Mouse (Mus musculus) hindbrain, embryonic 13.5 days (tissue): ENCODE measurements around the gene Palm2. TPM values are rescaled to one million over a fixed set of nuclear protein-coding genes. Genes with fewer than 3 reads are reported as not detected.

ENCODE experiments used
- ATAC-seq: fragments of 200-750 bp; cut with Nextera tagmentation; 2 replicates; pipeline ENCODE4 v1.8.0; 2017; ENCODE audit warnings: moderate TSS enrichment; ENCODE audit not compliant: low FRiP score
- H3K27ac ChIP-seq: fragments of 300-500 bp; sonication (generic); 2 replicates; pipeline ENCODE4 v1.5.1; 2015; ENCODE audit warnings: inconsistent platforms, mild to moderate bottlenecking, moderate library complexity
- H3K27me3 ChIP-seq: fragments of 300-500 bp; sonication (generic); 2 replicates; pipeline ENCODE4 v1.6.1; 2015; ENCODE audit warnings: mild to moderate bottlenecking, inconsistent platforms
- H3K36me3 ChIP-seq: fragments of 300-500 bp; sonication (generic); 2 replicates; pipeline ENCODE4 v1.6.1; 2015; ENCODE audit warnings: mild to moderate bottlenecking, inconsistent platforms
- H3K4me1 ChIP-seq: fragments of 300-500 bp; sonication (generic); replicated peaks from 2 replicates; pipeline ENCODE4 v1.6.1; 2015; ENCODE audit warnings: inconsistent platforms
- H3K4me2 ChIP-seq: fragments of 300-500 bp; sonication (generic); 2 replicates; pipeline ENCODE4 v1.6.1; 2015; ENCODE audit warnings: inconsistent platforms, mild to moderate bottlenecking, moderate library complexity
- H3K4me3 ChIP-seq: fragments of 300-500 bp; sonication (generic); 2 replicates; pipeline ENCODE4 v1.5.1; 2015; ENCODE audit warnings: mild to moderate bottlenecking, inconsistent platforms
- H3K9ac ChIP-seq: fragments of 300-500 bp; sonication (generic); 2 replicates; pipeline ENCODE4 v1.6.1; 2015; ENCODE audit warnings: mild to moderate bottlenecking, inconsistent platforms
- H3K9me3 ChIP-seq: fragments of 300-500 bp; sonication (generic); 2 replicates; pipeline ENCODE4 v1.6.1; 2016; ENCODE audit warnings: inconsistent platforms
- WGBS: fragments of 180-500 bp; shearing (Covaris S2); methylation state at CpG from one replicate; pipeline ENCODE4 v1.1.7; 2015; 5-methylcytosine and 5-hydroxymethylcytosine counted together
- polyA plus RNA-seq: library from polyadenylated mRNA; unstranded; fragments of >200 nt; fragmentation: Nextera tagmentation; extraction: Ambion mirVana; gene quantifications from 2 replicates; pipeline ENCODE4 v1.2.1, GENCODE M21; 2015

Gene Palm2
- polyA plus RNA-seq, 1 experiment from 2014 or later, result 7.7 TPM

DNA sequence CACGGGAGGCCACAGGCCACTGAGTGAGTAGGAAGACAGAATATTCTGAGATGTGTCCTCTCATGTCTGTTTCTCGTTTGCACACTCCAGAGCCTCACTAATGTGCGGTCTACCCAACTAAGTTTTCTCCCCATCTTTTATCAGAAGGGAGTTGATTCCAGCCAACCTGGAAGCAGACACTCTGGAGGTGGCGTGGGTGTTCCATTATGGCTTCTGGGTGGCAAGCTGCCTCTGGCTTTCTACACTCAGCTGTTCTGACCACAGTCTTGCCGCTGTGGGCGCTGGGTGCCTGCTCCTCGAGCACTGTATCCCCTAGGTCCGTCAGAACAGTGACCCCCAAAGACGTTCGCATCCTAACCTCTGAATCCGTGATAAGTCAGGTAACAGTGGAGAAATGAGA lies 248.9 kb downstream of the Palm2 start:
- no peak for ATAC-seq
- Histone ChIP-seq H3K9me3 (no peaks in the 10 kb centered on the region), H3K4me1 (peaks cover 5% of the 10 kb centered on the region; the same call in 1 of the 2 replicates), H3K27me3 (no peaks in the 10 kb centered on the region), H3K4me3 (no peak overlapping the region), H3K9ac (no peak overlapping the region), H3K4me2 (no peak overlapping the region), H3K27ac (no peak overlapping the region), H3K36me3 (no peaks in the 10 kb centered on the region)
- 86% methylated on average over 11 of the region's 11 CpGs for WGBS

DNA sequence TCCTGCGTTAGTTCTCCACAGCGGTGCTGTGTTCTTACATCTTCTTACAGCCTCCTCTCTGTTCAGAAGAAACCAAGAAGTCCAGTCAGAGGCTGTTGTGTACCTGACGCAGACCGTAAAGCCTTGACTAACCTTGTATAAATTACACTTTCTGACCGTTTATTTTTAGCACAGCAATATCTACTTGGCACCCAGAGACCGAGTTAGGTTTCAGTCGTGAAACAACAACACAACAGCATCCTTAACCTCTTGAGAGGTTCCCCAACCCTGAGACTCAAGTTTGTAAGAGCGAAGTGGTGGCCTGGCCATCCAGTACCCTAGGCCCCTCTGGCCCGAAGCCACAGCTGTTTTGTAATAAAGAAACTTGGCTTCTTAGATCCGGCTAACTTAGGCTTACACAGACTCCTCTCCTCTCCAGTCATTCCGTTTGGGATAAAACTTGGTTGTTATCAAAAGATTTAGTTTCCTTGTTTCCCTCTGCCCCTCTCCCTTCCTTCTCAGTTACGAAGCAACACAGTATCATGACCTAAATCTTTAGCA lies 250.7 kb downstream of the Palm2 start:
- Histone ChIP-seq H3K9me3 (no peaks in the 10 kb centered on the region), H3K36me3 (no peaks in the 10 kb centered on the region), H3K27me3 (no peaks in the 10 kb centered on the region), H3K4me2 (no peak overlapping the region), H3K4me3 (no peak overlapping the region), H3K9ac (no peak overlapping the region), H3K27ac (no peak overlapping the region), H3K4me1 (peaks cover 5% of the 10 kb centered on the region; the same call in 1 of the 2 replicates)
- ATAC-seq, result no peak
- WGBS, result 84% methylated on average over 12 of the region's 12 CpGs

DNA sequence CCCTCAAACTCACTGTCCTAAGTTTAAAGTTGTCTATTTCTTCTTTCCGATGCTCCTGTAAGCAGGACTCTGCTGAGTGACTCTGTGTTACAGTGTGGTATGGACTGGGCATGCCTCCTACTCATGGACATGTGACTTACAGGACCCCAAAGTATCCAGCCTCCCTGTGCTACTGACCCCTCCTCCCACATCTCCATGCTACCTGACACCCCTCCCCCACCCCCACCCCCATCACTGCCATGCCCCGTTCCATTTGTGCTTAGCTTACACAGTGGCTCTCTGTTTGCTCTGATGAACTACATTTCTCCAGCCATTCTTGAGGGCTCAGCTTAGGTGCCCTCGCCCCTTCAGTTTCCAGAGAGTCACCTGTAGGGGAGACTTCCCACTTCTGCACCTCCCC lies 252.7 kb downstream of the Palm2 start:
- no peak overlapping the region for H3K4me3 ChIP-seq
- no peak for ATAC-seq
- H3K27ac ChIP-seq, result no peak overlapping the region
- no peaks in the 10 kb centered on the region for H3K27me3 ChIP-seq
- H3K36me3 ChIP-seq, result no peaks in the 10 kb centered on the region; the same call in 1 of the 2 replicates
- no peaks in the 10 kb centered on the region for H3K9me3 ChIP-seq
- H3K4me1 ChIP-seq, result 0 out of 2 replicates have a peak, but pooled peaks cover under 1% of the 10 kb centered on the region
- 86% methylated on average over 3 of the region's 3 CpGs for WGBS
- H3K4me2 ChIP-seq, result no peak overlapping the region
- no peak overlapping the region for H3K9ac ChIP-seq

DNA sequence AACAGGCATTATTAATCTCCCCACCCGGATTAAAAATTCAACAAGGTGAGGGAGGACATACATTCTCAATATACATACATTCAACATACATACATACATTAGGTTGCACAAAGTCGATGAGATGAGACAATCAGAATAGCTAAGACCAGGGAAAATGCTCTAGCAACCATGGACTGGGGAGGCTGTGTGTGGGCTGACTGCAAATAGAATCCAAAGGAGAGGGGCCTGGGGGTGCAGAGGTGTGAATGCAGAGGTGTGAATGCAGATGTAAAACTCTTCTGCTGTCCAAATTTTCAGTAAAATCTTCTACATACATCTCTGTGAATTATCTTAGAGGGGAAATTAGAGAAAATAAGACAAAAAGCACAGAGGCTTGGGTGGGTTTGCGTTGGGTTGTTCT lies 253.5 kb downstream of the Palm2 start:
- no peak for ATAC-seq
- no peak overlapping the region for H3K9ac ChIP-seq
- H3K27me3 ChIP-seq, result no peaks in the 10 kb centered on the region
- WGBS, result 83% methylated on average over 3 of the region's 3 CpGs
- H3K4me2 ChIP-seq, result no peak overlapping the region
- no peaks in the 10 kb centered on the region for H3K4me1 ChIP-seq
- H3K36me3 ChIP-seq, result no peaks in the 10 kb centered on the region; the same call in 1 of the 2 replicates
- no peaks in the 10 kb centered on the region for H3K9me3 ChIP-seq
- H3K4me3 ChIP-seq, result no peak overlapping the region
- no peak overlapping the region for H3K27ac ChIP-seq

DNA sequence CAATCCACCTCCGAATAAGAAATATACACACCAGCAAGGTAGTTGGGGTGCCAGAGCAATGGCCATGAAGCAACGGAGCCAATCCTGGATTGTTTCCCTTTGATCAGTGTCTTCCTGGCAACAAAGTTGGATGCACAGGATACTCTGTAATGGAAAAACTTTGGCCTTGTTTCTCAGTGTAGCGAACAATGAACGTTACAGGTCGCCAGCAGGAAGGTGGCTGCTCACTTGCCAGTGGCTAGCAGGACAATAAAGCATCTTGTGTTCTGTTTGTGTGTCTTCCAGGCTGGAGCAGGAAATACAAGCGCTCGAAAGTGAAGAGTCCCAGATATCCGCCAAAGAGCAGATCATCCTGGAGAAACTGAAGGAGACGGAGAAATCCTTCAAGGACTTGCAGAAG lies 254.1 kb downstream of the Palm2 start:
- no peaks in the 10 kb centered on the region; the same call in 1 of the 2 replicates for H3K36me3 ChIP-seq

DNA sequence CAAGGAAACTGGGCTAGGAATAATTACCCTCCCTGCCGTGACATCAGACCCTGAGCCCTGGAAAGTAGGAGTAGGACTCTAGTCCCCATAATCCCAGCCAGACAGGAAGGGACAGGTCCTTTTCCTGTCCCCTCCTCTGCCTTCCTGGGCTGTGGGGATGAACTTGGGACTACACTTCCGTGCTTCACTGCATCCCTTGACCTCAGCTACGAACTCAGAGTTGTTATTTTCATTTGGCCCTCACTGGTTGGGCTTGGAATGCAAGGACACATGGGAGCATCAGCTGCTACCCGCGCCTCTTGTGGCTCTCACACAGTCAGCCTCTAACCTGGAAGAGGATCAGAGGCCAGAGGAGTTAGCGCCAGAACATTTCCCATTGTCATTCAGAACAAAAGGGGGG lies 256.0 kb downstream of the Palm2 start:
- Histone ChIP-seq H3K27me3 (no peaks in the 10 kb centered on the region), H3K4me1 (no peaks in the 10 kb centered on the region), H3K9ac (no peak overlapping the region), H3K36me3 (no peaks in the 10 kb centered on the region; the same call in 1 of the 2 replicates), H3K4me3 (no peak overlapping the region), H3K4me2 (no peak overlapping the region), H3K9me3 (no peaks in the 10 kb centered on the region), H3K27ac (no peak overlapping the region)
- 80% methylated on average over 6 of the region's 6 CpGs for WGBS
- no peak for ATAC-seq

More for the DNA sequence above, 254.1 kb downstream of the Palm2 start:
- H3K9ac ChIP-seq, result no peak overlapping the region
- H3K27me3 ChIP-seq, result no peaks in the 10 kb centered on the region
- no peak overlapping the region for H3K27ac ChIP-seq
- WGBS, result 85% methylated on average over 9 of the region's 9 CpGs
- no peaks in the 10 kb centered on the region for H3K9me3 ChIP-seq
- no peak overlapping the region for H3K4me2 ChIP-seq
- H3K4me3 ChIP-seq, result no peak overlapping the region
- H3K4me1 ChIP-seq, result no peaks in the 10 kb centered on the region
- ATAC-seq, result no peak

DNA sequence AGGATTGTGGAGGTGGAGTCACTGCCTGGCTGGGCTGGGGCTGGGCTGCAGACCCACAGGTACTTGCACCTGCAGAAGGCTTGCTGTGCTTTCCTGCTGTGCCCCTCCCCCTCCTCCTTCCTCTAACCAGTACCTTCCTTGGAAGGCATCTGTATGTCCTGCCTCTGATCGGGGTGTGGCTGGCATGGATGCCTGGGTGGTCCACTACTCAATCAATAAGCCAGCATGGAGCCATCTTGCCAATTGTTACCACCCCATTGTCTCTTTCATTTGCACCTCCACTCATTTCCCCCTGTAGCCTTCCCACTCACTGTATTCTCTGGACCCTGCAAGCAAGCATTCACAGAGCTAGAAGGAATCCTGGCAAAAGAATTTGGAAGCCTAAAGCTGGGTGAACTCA lies 256.8 kb downstream of the Palm2 start:
- H3K9ac ChIP-seq, result no peak overlapping the region
- no peaks in the 10 kb centered on the region for H3K9me3 ChIP-seq
- no peak overlapping the region for H3K4me2 ChIP-seq
- no peak overlapping the region for H3K27ac ChIP-seq
- no peaks in the 10 kb centered on the region for H3K4me1 ChIP-seq
- H3K4me3 ChIP-seq, result no peak overlapping the region
- WGBS, result 36% methylated on average over 1 of the region's 1 CpGs
- ATAC-seq, result no peak
- no peaks in the 10 kb centered on the region; the same call in 1 of the 2 replicates for H3K36me3 ChIP-seq
- no peaks in the 10 kb centered on the region for H3K27me3 ChIP-seq

DNA sequence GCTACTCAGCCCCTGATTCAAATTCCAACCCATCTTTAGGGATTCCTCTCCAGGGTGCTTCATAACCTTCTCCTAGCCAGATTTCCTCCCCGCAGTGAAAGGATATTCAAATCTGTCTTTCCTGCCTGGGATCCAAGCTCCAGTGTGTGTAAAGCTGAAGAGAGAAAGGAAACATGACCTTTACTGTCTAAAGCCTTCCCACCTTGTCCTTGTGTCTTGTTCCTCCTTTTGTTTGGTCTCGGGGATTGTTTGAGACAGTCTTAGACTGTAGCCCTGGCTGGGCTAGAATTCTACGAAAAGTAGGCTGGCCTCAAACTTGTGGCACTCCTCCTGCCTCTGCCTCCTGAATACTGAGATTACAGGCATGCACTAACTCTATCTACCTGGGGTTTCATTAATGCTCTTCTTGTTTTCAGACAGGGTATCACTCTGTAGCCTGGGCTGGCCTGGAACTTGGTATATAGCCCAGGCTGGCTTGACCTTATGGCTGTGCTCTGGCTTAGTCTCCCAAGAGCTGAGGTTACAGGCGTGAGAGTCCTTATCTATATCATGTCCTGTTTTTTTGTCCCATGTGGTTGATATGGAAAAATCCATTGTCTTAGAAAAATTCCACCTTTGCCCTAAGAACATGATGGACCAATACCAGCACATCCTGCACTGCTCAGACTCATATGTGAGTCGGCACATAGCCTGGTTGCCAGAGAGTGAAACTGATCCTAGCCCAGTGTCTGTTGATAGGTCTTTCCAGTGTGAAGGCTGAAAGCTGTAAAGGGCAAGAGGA lies 260.5 kb downstream of the Palm2 start:
- no peak overlapping the region for H3K27ac ChIP-seq
- no peak overlapping the region for H3K9ac ChIP-seq
- no peaks in the 10 kb centered on the region for H3K27me3 ChIP-seq
- 82% methylated on average over 5 of the region's 5 CpGs for WGBS
- H3K36me3 ChIP-seq, result no peaks in the 10 kb centered on the region; the same call in 1 of the 2 replicates
- no peaks in the 10 kb centered on the region for H3K4me1 ChIP-seq
- no peaks in the 10 kb centered on the region for H3K9me3 ChIP-seq
- no peak overlapping the region for H3K4me3 ChIP-seq
- no peak overlapping the region for H3K4me2 ChIP-seq
- ATAC-seq, result no peak

DNA sequence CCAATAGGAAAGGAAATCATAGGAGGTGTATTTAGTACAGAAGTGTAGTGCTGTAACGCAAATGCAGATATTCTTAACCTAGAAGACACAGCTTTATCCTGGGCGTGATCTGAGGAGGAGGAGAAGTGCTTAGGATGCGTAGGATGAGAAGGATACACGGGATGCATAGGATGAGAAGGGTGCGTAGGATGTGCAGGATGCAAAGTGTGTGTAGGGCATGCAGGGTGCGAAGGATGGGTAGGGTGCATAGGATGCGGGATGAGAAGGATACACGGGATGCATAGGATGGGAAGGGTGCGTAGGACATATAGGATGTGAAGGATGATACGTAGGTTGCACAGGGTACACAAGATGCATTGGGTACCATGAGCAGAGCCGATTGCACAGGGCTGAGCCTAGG lies 262.9 kb downstream of the Palm2 start:
- Histone ChIP-seq H3K4me1 (no peaks in the 10 kb centered on the region), H3K36me3 (no peaks in the 10 kb centered on the region), H3K4me3 (no peak overlapping the region), H3K4me2 (no peak overlapping the region), H3K9ac (no peak overlapping the region), H3K27me3 (no peaks in the 10 kb centered on the region), H3K9me3 (no peaks in the 10 kb centered on the region), H3K27ac (no peak overlapping the region)
- ATAC-seq, result no peak
- WGBS, result 96% methylated on average over 11 of the region's 11 CpGs

DNA sequence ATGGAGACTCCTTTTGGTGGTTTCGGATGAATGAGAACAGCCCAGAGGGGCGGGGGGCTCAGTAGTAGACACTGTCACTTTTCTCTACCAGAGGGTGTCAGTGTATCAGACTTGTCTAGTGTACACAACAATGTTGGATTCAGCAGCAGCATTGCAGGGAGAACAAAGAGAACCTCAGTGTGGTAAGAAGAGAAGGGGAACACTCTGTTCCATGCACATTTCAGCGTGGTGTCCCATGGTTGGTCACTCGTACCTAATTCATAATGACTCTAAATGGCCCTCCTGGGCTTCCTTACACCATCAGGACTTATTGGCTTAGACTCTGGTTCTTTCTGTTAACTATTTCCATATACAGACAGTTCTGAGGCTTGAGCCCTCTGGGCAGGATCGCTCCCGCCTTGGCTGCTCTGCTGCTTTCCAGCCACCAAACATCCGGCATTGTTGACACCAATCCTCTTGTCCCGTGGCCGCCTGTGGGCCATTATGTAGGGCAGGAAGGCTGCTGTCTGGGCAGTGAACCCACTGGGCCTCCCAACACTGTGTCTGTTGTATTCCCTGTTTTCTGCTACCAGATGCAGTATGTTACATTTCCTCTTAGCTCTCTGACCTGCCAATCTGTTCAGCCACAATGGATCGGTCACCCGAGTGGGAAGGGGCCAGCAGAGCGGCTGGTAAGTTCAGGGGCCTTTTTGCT lies 264.0 kb downstream of the Palm2 start:
- Histone ChIP-seq H3K9ac (no peak overlapping the region), H3K9me3 (no peaks in the 10 kb centered on the region), H3K36me3 (no peaks in the 10 kb centered on the region), H3K4me3 (no peak overlapping the region), H3K4me2 (no peak overlapping the region), H3K27ac (no peak overlapping the region), H3K27me3 (no peaks in the 10 kb centered on the region), H3K4me1 (no peaks in the 10 kb centered on the region)
- WGBS, result 84% methylated on average over 12 of the region's 12 CpGs
- ATAC-seq, result no peak

DNA sequence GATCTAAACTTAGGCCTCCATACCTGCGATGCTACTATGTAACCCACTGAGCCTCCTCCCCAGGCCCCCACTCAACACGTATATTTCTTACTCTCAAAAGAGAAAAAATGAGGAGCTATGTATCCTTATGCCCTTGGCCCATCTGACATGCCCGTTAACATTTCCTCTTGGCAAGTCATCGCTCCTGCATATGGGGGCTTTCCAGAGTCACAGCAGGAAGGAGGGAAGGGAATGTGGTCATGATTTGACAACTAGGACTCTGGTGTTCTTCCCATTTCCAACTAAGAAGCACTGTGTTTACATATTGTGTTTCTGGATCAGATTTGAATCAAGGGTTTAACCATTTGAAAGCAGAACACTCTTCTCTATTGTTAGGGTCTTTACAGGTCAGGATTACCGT lies 267.5 kb downstream of the Palm2 start:
- WGBS, result 84% methylated on average over 5 of the region's 5 CpGs
- H3K27ac ChIP-seq, result no peak overlapping the region
- no peak for ATAC-seq
- no peaks in the 10 kb centered on the region for H3K36me3 ChIP-seq
- H3K9me3 ChIP-seq, result no peaks in the 10 kb centered on the region
- H3K4me2 ChIP-seq, result no peak overlapping the region
- no peak overlapping the region for H3K4me3 ChIP-seq
- H3K27me3 ChIP-seq, result no peaks in the 10 kb centered on the region
- no peaks in the 10 kb centered on the region for H3K4me1 ChIP-seq
- no peak overlapping the region for H3K9ac ChIP-seq

DNA sequence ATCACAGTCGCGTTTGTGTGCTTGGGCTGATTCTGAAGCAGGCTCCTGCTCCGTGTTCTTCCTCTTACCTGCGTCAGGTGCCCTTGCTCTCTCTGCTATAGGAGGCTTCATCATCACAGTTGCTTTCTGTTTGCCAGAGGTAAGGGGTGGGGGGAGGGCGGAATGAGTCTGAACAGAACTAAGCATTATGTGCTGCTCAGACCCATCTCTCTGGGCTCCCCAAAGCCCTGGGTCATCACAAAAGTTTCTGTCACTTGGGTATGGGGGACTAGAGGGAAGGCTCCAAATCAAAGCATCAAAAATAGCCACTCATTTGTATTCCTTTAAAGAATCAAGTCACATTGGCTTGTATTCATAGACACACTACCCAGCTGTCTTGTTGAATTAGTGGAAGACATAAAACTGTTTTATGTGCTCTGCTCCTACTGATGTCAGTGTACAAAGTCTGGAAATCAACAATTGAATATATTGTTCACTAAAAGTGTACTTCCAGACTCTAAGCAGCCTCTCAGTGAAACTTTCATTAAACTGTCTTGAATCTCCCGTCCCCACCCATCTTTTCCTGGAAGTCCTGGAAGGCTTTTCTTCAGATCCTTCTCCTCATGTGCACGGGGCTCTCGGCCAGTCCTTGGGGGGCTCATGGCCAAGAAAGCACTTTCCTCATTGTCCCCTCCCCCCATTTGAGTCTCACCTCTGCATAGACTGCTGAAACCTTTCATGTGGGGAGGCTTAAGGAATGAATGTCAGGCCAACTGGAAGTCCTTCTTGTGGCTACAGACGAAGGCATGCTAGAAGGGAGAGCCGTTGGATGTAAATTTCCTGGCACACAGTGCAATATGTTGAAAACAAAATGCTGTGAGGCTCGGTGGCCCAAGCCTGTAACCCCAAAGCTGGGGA lies 269.8 kb downstream of the Palm2 start:
- no peak for ATAC-seq
- Histone ChIP-seq H3K4me3 (no peak overlapping the region), H3K27ac (no peak overlapping the region), H3K36me3 (no peaks in the 10 kb centered on the region), H3K4me1 (no peaks in the 10 kb centered on the region), H3K27me3 (no peaks in the 10 kb centered on the region), H3K4me2 (no peak overlapping the region), H3K9ac (no peak overlapping the region), H3K9me3 (no peaks in the 10 kb centered on the region)
- 85% methylated on average over 11 of the region's 11 CpGs for WGBS
